Mouse (Mus musculus): ENCODE results near the gene Epha6.

GRCm38 (mm10) chr16:60570546-60570945, 34.8 kb downstream of the Epha6 start:
- TF ChIP-seq CTCF (IDR thresholded peaks at IDR 0.05; ENCODE audit: low read depth), result no peak
- TF ChIP-seq EP300 (IDR thresholded peaks at IDR 0.05; ENCODE audit: low read depth), result no peak

All from liver, embryonic 14.5 days (tissue).